ENCODE assay signal across 20 mouse cellular contexts in genomic region chr16:22275142-22275541, GRCm38 (mm10).
"Had no signal": no experiment of that assay in that cellular context is flagged by ENCODE, and none has a peak within 500 bp of the region (broad histone marks: within the 10 kb centered on the region; RNA-seq: fewer than 3 reads in every experiment).

No protein-coding gene starts in this region.

- DNase-seq: liver, embryonic 13.5 days; liver, postnatal 0 days; lung, adult 2 months; lung, postnatal 4 days; midbrain, embryonic 14.5 days; right cerebral cortex, postnatal 14 days; thymus, adult 18-20 months; thymus, postnatal 14 days; thymus, postnatal 4 days had no signal

- H3K27me3 ChIP-seq: liver, embryonic 13.5 days; liver, embryonic 15.5 days; lung, embryonic 15.5 days; neural tube, embryonic 13.5 days; neural tube, embryonic 15.5 days; stomach, embryonic 15.5 days had no signal

- H3K9me3 ChIP-seq: liver, embryonic 13.5 days; lung, embryonic 15.5 days; neural tube, embryonic 13.5 days; neural tube, embryonic 15.5 days; stomach, embryonic 15.5 days had no signal

- H3K4me2 ChIP-seq: liver, embryonic 11.5 days; liver, embryonic 13.5 days; liver, embryonic 15.5 days; lung, embryonic 15.5 days; neural tube, embryonic 13.5 days; neural tube, embryonic 15.5 days; stomach, embryonic 15.5 days had no signal

- H3K27ac ChIP-seq: liver, embryonic 13.5 days; liver, embryonic 15.5 days; lung, embryonic 15.5 days; midbrain, embryonic 10.5 days; neural tube, embryonic 13.5 days; neural tube, embryonic 15.5 days; stomach, embryonic 15.5 days; stomach, postnatal 0 days had no signal

- H3K4me3 ChIP-seq: liver, embryonic 13.5 days; liver, embryonic 15.5 days; lung, embryonic 15.5 days; midbrain, embryonic 10.5 days; myocyte; neural tube, embryonic 13.5 days; neural tube, embryonic 15.5 days; stomach, embryonic 15.5 days had no signal

- H3K36me3 ChIP-seq: liver, embryonic 13.5 days; liver, embryonic 15.5 days; lung, embryonic 15.5 days; midbrain, embryonic 10.5 days; neural tube, embryonic 13.5 days; neural tube, embryonic 15.5 days; stomach, embryonic 15.5 days had no signal

- ATAC-seq: liver, postnatal 0 days; lung, postnatal 0 days; midbrain, embryonic 16.5 days had no signal

- H3K4me1 ChIP-seq: lung, embryonic 15.5 days; midbrain, embryonic 10.5 days; neural tube, embryonic 13.5 days; neural tube, embryonic 15.5 days; stomach, embryonic 15.5 days had no signal

- H3K9ac ChIP-seq: liver, embryonic 13.5 days; liver, embryonic 15.5 days; liver, postnatal 0 days; lung, embryonic 15.5 days; neural tube, embryonic 13.5 days; neural tube, embryonic 15.5 days; stomach, embryonic 15.5 days had no signal
